Mouse (Mus musculus) intestine, embryonic 14.5 days (tissue): ENCODE results near the gene Tmprss12. TPM values are rescaled to one million over a fixed set of nuclear protein-coding genes. Genes with fewer than 3 reads are reported as not detected.
"Not testable (repeated sequence)": the region's sequence is repeated elsewhere in the genome, so short reads cannot be mapped to it uniquely, and the experiment has no call there.

Experiments used
- ATAC-seq: fragments of 200-750 bp; cut with Nextera tagmentation; replicated peaks from 2 replicates; pipeline ENCODE4 v1.8.0; 2017; ENCODE audit warnings: low read depth, moderate number of reproducible peaks, moderate TSS enrichment, moderate library complexity; ENCODE audit not compliant: low FRiP score, low TSS enrichment
- DNase-seq: peaks from one replicate; pipeline ENCODE4 v3.0.0-alpha.2; 2018; ENCODE audit warnings: low spot score
- H3K27ac ChIP-seq: fragments of 300-500 bp; sonication (generic); 2 replicates; pipeline ENCODE4 v1.5.1; 2014; ENCODE audit warnings: low read depth, mild to moderate bottlenecking, control low read depth
- H3K27me3 ChIP-seq: fragments of 300-500 bp; sonication (generic); replicated peaks from 2 replicates; pipeline ENCODE4 v1.6.1; 2014; ENCODE audit warnings: low read length, control low read depth; ENCODE audit not compliant: control insufficient read depth, insufficient read depth
- H3K36me3 ChIP-seq: fragments of 300-500 bp; sonication (generic); 2 replicates; pipeline ENCODE4 v1.6.1; 2014; ENCODE audit warnings: low read length, control low read depth; ENCODE audit not compliant: control insufficient read depth, insufficient read depth
- H3K4me1 ChIP-seq: fragments of 300-500 bp; sonication (generic); replicated peaks from 2 replicates; pipeline ENCODE4 v1.6.1; 2014; ENCODE audit warnings: low read length, control low read depth, mixed read lengths; ENCODE audit not compliant: control insufficient read depth, insufficient read depth
- H3K4me2 ChIP-seq: fragments of 300-500 bp; sonication (generic); 2 replicates; pipeline ENCODE4 v1.6.1; 2014; ENCODE audit warnings: low read length
- H3K4me3 ChIP-seq: fragments of 300-500 bp; sonication (generic); 2 replicates; pipeline ENCODE4 v1.5.1; 2014; ENCODE audit warnings: low read depth, low read length, control low read depth, mixed read lengths
- H3K9ac ChIP-seq: fragments of 300-500 bp; sonication (generic); 2 replicates; pipeline ENCODE4 v1.6.1; 2014; ENCODE audit warnings: mild to moderate bottlenecking, low read length
- H3K9me3 ChIP-seq: fragments of 300-500 bp; sonication (generic); 2 replicates; pipeline ENCODE4 v1.6.1; 2016; ENCODE audit warnings: low read length, control low read depth; ENCODE audit not compliant: control insufficient read depth
- WGBS: fragments of 180-500 bp; shearing (Covaris S2); extraction: QIAGEN DNeasy Blood & Tissue Kit; methylation state at CpG from one replicate; pipeline ENCODE4 v1.1.7; 2014; 5-methylcytosine and 5-hydroxymethylcytosine counted together
- polyA plus RNA-seq: library from polyadenylated mRNA; unstranded; fragments of >200 nt; fragmentation: Nextera tagmentation; extraction: Ambion mirVana; gene quantifications from 2 replicates; pipeline ENCODE4 v1.2.1, GENCODE M21; 2014

The Tmprss12 gene
- polyA plus RNA-seq, 1 experiment from 2014 or later, result not detected

DNA sequence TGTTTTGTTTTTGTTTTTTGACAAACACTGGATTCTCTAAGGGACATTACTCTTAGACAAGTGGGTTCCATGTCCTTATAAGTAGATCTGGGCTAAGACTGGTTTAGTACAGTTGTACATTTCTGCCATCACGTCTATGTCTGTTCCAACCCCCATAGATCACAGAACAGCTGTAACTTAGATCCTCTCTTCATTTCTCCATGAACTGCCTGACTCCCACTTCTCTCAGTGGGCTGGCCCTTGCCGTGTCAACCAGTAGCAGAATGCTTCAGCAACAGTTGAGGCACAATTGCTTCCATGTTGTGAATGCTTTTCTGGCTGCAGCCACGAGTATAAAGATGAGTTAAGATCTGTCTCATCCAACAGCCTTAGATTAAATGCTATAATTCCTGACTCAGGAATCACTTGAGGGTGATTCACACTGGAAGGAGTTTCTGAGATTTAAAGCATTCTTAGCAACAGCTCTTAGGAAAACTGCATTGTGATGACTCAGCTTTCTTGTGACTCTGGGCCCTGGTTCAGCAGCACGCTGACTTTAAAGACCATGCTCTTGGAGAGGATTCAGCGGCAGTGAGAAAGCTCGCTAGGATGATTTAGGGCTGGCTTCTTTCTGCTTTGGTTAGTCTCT, 29.4 kb upstream of the Tmprss12 start:
- H3K36me3 ChIP-seq, result peaks cover 97% of the 10 kb centered on the region
- no peak overlapping the region for H3K4me3 ChIP-seq
- H3K4me1 ChIP-seq, result no peaks in the 10 kb centered on the region
- no peak overlapping the region for H3K27ac ChIP-seq
- no peak overlapping the region for H3K4me2 ChIP-seq
- DNase-seq (no peak), ATAC-seq (no peak)
- H3K27me3 ChIP-seq, result no peaks in the 10 kb centered on the region
- no peaks in the 10 kb centered on the region for H3K9me3 ChIP-seq
- H3K9ac ChIP-seq, result no peak overlapping the region
- WGBS, result 82% methylated on average over 6 of the region's 6 CpGs

DNA sequence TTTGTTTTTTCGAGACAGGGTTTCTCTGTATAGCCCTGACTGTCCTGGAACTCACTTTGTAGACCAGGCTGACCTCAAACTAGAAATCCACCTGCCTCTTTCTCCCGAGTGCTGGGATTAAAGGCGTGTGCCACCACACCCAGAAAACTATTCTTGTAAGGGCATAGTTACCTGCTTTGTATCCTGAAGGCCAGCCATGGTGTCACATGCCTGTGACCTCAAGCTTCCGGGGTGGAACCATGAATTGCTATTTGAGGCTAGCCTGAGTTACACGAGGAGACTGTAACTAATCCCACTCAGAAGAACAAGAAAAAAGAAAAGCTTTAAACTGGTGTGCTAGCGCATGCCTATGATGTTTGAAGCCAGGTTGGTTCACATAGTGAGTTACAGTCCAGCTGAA, 24.3 kb upstream of the Tmprss12 start:
- no peak overlapping the region for H3K4me3 ChIP-seq
- 88% methylated on average over 6 of the region's 6 CpGs for WGBS
- H3K4me2 ChIP-seq, result no peak overlapping the region
- ATAC-seq (no peak), DNase-seq (no peak)
- peaks cover 78% of the 10 kb centered on the region for H3K36me3 ChIP-seq
- H3K4me1 ChIP-seq, result no peaks in the 10 kb centered on the region
- no peaks in the 10 kb centered on the region for H3K9me3 ChIP-seq
- H3K9ac ChIP-seq, result no peak overlapping the region
- H3K27ac ChIP-seq, result no peak overlapping the region
- no peaks in the 10 kb centered on the region for H3K27me3 ChIP-seq

- Histone ChIP-seq H3K27ac (no peak overlapping the region), H3K4me2 (no peak overlapping the region), H3K9me3 (no peaks in the 10 kb centered on the region), H3K4me1 (no peaks in the 10 kb centered on the region), H3K36me3 (peaks cover 73% of the 10 kb centered on the region), H3K4me3 (no peak overlapping the region), H3K9ac (no peak overlapping the region), H3K27me3 (no peaks in the 10 kb centered on the region)
- DNase-seq (no peak), ATAC-seq (no peak)
- 92% methylated on average over 5 of the region's 5 CpGs for WGBS
Measured at GRCm38 (mm10) chr15:100257305-100257704, 23.3 kb upstream of the Tmprss12 start.

DNA sequence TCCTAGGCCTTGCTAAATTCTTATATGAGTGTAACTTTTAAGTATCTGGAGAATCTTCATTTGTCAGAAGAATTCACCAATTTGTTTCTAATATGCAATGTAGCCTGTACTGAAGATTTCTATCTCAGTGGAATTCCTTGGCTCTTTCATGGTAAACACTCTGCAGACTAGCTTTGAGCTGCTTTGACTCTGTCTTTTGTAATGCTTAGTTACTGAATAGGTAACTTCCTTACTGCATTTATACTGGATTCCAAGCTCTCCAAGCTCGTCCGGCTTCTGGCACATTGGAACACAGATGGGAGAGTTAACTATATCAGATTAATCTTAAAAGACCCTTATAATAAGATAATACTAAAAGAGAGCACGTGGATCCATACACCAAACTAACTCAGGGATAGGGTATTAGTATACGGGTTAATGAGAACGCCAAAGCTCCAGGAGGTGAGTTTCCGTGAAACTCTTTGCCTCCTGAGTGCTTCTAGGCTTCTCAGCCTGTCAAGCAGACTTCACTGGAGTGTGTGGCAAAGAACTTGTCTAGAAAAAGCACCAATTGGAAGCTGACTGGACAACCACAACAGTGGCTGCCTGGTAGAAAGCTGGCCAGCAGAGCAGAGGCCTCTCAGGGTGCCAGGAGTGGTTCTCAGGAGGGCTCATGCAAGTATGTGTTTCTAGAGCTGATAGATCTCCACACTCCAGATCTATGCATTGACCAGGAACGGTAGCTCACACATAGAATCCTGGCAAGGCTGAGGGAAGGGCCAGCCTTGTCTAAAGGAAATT, 21.8 kb upstream of the Tmprss12 start:
- H3K36me3 ChIP-seq, result peaks cover 64% of the 10 kb centered on the region
- no peaks in the 10 kb centered on the region for H3K27me3 ChIP-seq
- H3K4me3 ChIP-seq, result no peak overlapping the region
- H3K9ac ChIP-seq, result no peak overlapping the region
- H3K27ac ChIP-seq, result no peak overlapping the region
- DNase-seq (no peak), ATAC-seq (no peak)
- H3K4me1 ChIP-seq, result no peaks in the 10 kb centered on the region
- WGBS, result 94% methylated on average over 7 of the region's 7 CpGs
- H3K4me2 ChIP-seq, result no peak overlapping the region
- H3K9me3 ChIP-seq, result no peaks in the 10 kb centered on the region

- not testable (repeated sequence) for H3K9ac ChIP-seq, H3K4me1 ChIP-seq, H3K4me2 ChIP-seq, H3K27me3 ChIP-seq, H3K4me3 ChIP-seq, H3K27ac ChIP-seq, DNase-seq, H3K9me3 ChIP-seq, ATAC-seq
- WGBS, result 84% methylated on average over 7 of the region's 7 CpGs
- H3K36me3 ChIP-seq, result peaks cover 49% of the 10 kb centered on the region
Measured at GRCm38 (mm10) chr15:100260351-100260750, 20.3 kb upstream of the Tmprss12 start.

- H3K4me1 ChIP-seq, result no peaks in the 10 kb centered on the region
- no peak overlapping the region for H3K9ac ChIP-seq
- ATAC-seq (no peak), DNase-seq (no peak)
- H3K4me3 ChIP-seq, result no peak overlapping the region
- H3K4me2 ChIP-seq, result no peak overlapping the region
- 26% methylated on average over 4 of the region's 4 CpGs for WGBS
- H3K9me3 ChIP-seq, result no peaks in the 10 kb centered on the region
- no peak overlapping the region for H3K27ac ChIP-seq
- peaks cover 19% of the 10 kb centered on the region; the same call in 1 of the 2 replicates for H3K36me3 ChIP-seq
- no peaks in the 10 kb centered on the region for H3K27me3 ChIP-seq
Measured at GRCm38 (mm10) chr15:100263246-100263905, 17.3 kb upstream of the Tmprss12 start.

GRCm38 (mm10) chr15:100265586-100266325, 14.9 kb upstream of the Tmprss12 start:
- WGBS, result 81% methylated on average over 4 of the region's 5 CpGs
- Histone ChIP-seq H3K27me3 (no peaks in the 10 kb centered on the region), H3K36me3 (peaks cover 10% of the 10 kb centered on the region; the same call in 1 of the 2 replicates), H3K27ac (no peak overlapping the region), H3K4me3 (no peak overlapping the region), H3K4me2 (no peak overlapping the region), H3K9ac (no peak overlapping the region), H3K9me3 (no peaks in the 10 kb centered on the region), H3K4me1 (no peaks in the 10 kb centered on the region)
- DNase-seq (no peak), ATAC-seq (no peak)

DNA sequence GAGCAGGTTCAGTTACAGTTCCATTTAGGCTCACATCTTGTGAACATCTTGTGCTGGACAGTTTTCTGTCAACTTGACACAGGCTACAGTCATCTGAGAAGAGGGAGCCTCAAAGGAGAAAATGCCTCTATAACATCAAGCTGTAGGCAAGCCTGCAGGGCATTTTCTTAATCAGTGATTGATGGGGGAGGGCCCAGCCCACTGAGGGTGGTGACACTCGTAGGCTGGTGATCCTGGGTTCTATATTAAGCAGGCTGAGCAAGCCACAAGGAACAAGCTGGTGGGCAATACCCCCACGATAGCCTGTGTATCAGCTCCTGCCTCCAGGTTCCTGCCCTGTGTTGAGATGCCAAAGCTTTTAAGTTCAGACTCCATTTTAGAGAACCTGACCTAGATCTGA, 11.7 kb upstream of the Tmprss12 start:
- H3K36me3 ChIP-seq, result no peaks in the 10 kb centered on the region
- no peak overlapping the region for H3K9ac ChIP-seq
- no peaks in the 10 kb centered on the region for H3K4me1 ChIP-seq
- no peak overlapping the region for H3K4me2 ChIP-seq
- H3K27ac ChIP-seq, result no peak overlapping the region
- DNase-seq, result no peak
- no peaks in the 10 kb centered on the region for H3K27me3 ChIP-seq
- 77% methylated on average over 2 of the region's 2 CpGs for WGBS
- no peaks in the 10 kb centered on the region for H3K9me3 ChIP-seq
- no peak overlapping the region for H3K4me3 ChIP-seq
- no peak for ATAC-seq
